Mouse (Mus musculus) ES-Bruce4 (cell line): ENCODE data around the gene Card6.

Experiments
- CTCF ChIP-seq: IDR thresholded peaks from one replicate; pipeline ENCODE4 v1.8.1; 2011; ENCODE audit warnings: low read depth, low read length
- EP300 ChIP-seq: IDR thresholded peaks from 2 replicates; pipeline ENCODE4 v1.6.1; 2011; ENCODE audit warnings: low read depth, low read length; ENCODE audit not compliant: insufficient read depth
- POLR2A ChIP-seq: IDR thresholded peaks from one replicate; pipeline ENCODE4 v1.8.1; 2011; ENCODE audit warnings: low read length; ENCODE audit not compliant: insufficient read depth

GRCm38 (mm10) chr15:5152171-5152570 is 43.8 kb upstream of the Card6 start:
- no peak for TF ChIP-seq POLR2A
- no peak for TF ChIP-seq CTCF
- no peak for TF ChIP-seq EP300
